Mouse (Mus musculus) fat pad, adult 2 months (tissue): ENCODE data around the gene Slc43a2.

ENCODE experiments used
- DNase-seq: peaks from one replicate; pipeline ENCODE4 v3.0.0-alpha.2; 2011; ENCODE audit warnings: low read depth, low spot score; ENCODE audit errors: extremely low read depth

Gene Slc43a2

GRCm38 (mm10) chr11:75571126-75571990, 39.9 kb downstream of the Slc43a2 start:
- no peak for DNase-seq

GRCm38 (mm10) chr11:75572301-75572791, 40.9 kb downstream of the Slc43a2 start:
- DNase-seq, result no peak

- peak; percentile 33 for DNase-seq
Measured at GRCm38 (mm10) chr11:75572854-75573650, 41.6 kb downstream of the Slc43a2 start.

GRCm38 (mm10) chr11:75574378-75575123, 43.1 kb downstream of the Slc43a2 start:
- DNase-seq, result no peak

- DNase-seq, result no peak
Measured at GRCm38 (mm10) chr11:75575560-75576123, 44.1 kb downstream of the Slc43a2 start.

GRCm38 (mm10) chr11:75578609-75579008, 47.1 kb downstream of the Slc43a2 start:
- DNase-seq, result no peak

- no peak for DNase-seq
Measured at GRCm38 (mm10) chr11:75581495-75582149, 50.1 kb downstream of the Slc43a2 start.

- DNase-seq, result no peak
Measured at GRCm38 (mm10) chr11:75583521-75583920, 52.0 kb downstream of the Slc43a2 start.

- no peak for DNase-seq
Measured at GRCm38 (mm10) chr11:75585061-75585460, 53.6 kb downstream of the Slc43a2 start.

- no peak for DNase-seq
Measured at GRCm38 (mm10) chr11:75585978-75586377, 54.5 kb downstream of the Slc43a2 start.

- DNase-seq, result no peak
Measured at GRCm38 (mm10) chr11:75586963-75587362, 55.5 kb downstream of the Slc43a2 start.

GRCm38 (mm10) chr11:75587493-75588284, 56.2 kb downstream of the Slc43a2 start, which contains the start of gene Pitpna:
TSS of gene Pitpna (plus strand) at chr11:75588097.
- DNase-seq, result no peak

GRCm38 (mm10) chr11:75588285-75588941, 56.9 kb downstream of the Slc43a2 start:
- no peak for DNase-seq

- DNase-seq, result no peak
Measured at GRCm38 (mm10) chr11:75592612-75593011, 61.1 kb downstream of the Slc43a2 start.

GRCm38 (mm10) chr11:75594431-75594830, 62.9 kb downstream of the Slc43a2 start:
- DNase-seq, result no peak

- no peak for DNase-seq
Measured at GRCm38 (mm10) chr11:75595404-75595803, 63.9 kb downstream of the Slc43a2 start.

GRCm38 (mm10) chr11:75595816-75596215, 64.3 kb downstream of the Slc43a2 start:
- no peak for DNase-seq

- no peak for DNase-seq
Measured at GRCm38 (mm10) chr11:75596726-75597255, 65.3 kb downstream of the Slc43a2 start.

GRCm38 (mm10) chr11:75598004-75598403, 66.5 kb downstream of the Slc43a2 start:
- DNase-seq, result no peak
